Mouse (Mus musculus) olfactory bulb, adult 2 months (tissue): Measurements from ENCODE around the gene Lats2. TPM values are rescaled to one million over a fixed set of nuclear protein-coding genes. Genes with fewer than 3 reads are reported as not detected.
"Not testable (repeated sequence)": the region's sequence is repeated elsewhere in the genome, so short reads cannot be mapped to it uniquely, and the experiment has no call there.

Experiments used
- H3K27ac ChIP-seq: fragments of 200-500 bp; 2 replicates; pipeline ENCODE4 v1.5.1; 2012; ENCODE audit warnings: low read depth, low read length; ENCODE audit not compliant: insufficient read depth
- H3K4me1 ChIP-seq: fragments of 200-500 bp; 2 replicates; pipeline ENCODE4 v1.6.1; 2012; ENCODE audit warnings: low read length; ENCODE audit not compliant: control insufficient read depth, insufficient read depth
- H3K4me3 ChIP-seq: fragments of 200-500 bp; 2 replicates; pipeline ENCODE4 v1.5.1; 2012; ENCODE audit warnings: mild to moderate bottlenecking, low read depth, low read length, moderate library complexity; ENCODE audit not compliant: insufficient read depth
- CTCF ChIP-seq: fragments of 200-500 bp; IDR thresholded peaks from 2 replicates; pipeline ENCODE4 v1.5.1; 2012; ENCODE audit warnings: low read depth, mild to moderate bottlenecking, low read length, moderate library complexity; ENCODE audit not compliant: insufficient read depth
- POLR2A ChIP-seq: fragments of 200-500 bp; IDR thresholded peaks from 2 replicates; pipeline ENCODE4 v1.6.1; 2012; ENCODE audit warnings: mild to moderate bottlenecking, low read depth, low read length, moderate library complexity; ENCODE audit not compliant: insufficient read depth
- WGBS: fragments of 180-500 bp; shearing (Covaris S2); methylation state at CpG from one replicate; pipeline ENCODE4 v1.1.7; 2018; 5-methylcytosine and 5-hydroxymethylcytosine counted together
- polyA plus RNA-seq: library from polyadenylated mRNA; stranded (reverse); fragments of >200 nt; gene quantifications from 2 replicates; pipeline ENCODE4 v1.2.4, GENCODE M21; 2012; ENCODE audit warnings: low replicate concordance; ENCODE audit not compliant: missing spikeins, insufficient read depth, insufficient read length

Lats2 gene
- polyA plus RNA-seq, 1 experiment = not detected

DNA sequence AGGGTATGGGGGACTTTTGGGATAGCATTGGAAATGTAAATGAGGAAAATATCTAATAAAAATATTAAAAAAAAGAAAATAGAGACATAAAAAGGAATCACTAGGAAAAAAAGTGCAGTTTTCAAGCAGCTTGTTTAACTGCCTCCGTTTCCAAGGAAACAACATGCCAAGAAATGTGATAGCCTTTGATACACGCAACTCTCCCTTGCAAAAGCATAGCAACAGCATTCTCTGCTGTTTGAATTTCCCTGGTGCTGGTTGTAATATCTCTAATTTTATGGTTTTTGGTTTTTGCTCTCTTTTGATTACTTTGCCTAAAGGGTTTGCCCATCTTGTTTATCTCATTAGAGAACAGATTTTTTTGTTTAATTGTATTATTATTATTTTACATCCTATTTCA, 82.7 kb downstream of the Lats2 start:
- Histone ChIP-seq H3K4me3 (no peak overlapping the region), H3K4me1 (no peaks in the 10 kb centered on the region), H3K27ac (no peak overlapping the region)
- WGBS = 56% methylated on average over 2 of the region's 2 CpGs
- TF ChIP-seq POLR2A (no peak), CTCF (no peak)

DNA sequence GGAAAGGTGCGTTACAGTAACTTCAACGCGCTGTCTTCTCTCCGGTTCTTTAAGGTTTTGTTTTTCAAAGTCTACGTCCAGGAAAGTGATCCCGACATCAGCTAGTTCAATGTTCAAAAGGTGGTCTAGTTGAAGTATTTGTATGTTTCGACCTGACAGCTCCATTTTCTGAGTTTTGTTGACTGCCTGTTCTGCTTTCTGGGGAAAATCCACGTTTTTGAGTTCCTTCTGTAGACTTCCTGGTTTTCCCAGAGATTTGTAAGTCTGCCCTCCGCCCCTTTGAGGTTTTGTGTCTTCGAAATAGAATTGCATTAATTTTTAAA, 92.6 kb downstream of the Lats2 start:
- WGBS = 7% methylated on average over 10 of the region's 10 CpGs
- H3K4me3 ChIP-seq = peak overlapping the region; percentile 80
- H3K27ac ChIP-seq = peak overlapping the region; percentile 70; the same call in 1 of the 2 replicates
- H3K4me1 ChIP-seq = 0 out of 2 replicates have a peak, but pooled peaks cover 2% of the 10 kb centered on the region
- TF ChIP-seq POLR2A (no peak), CTCF (no peak)

DNA sequence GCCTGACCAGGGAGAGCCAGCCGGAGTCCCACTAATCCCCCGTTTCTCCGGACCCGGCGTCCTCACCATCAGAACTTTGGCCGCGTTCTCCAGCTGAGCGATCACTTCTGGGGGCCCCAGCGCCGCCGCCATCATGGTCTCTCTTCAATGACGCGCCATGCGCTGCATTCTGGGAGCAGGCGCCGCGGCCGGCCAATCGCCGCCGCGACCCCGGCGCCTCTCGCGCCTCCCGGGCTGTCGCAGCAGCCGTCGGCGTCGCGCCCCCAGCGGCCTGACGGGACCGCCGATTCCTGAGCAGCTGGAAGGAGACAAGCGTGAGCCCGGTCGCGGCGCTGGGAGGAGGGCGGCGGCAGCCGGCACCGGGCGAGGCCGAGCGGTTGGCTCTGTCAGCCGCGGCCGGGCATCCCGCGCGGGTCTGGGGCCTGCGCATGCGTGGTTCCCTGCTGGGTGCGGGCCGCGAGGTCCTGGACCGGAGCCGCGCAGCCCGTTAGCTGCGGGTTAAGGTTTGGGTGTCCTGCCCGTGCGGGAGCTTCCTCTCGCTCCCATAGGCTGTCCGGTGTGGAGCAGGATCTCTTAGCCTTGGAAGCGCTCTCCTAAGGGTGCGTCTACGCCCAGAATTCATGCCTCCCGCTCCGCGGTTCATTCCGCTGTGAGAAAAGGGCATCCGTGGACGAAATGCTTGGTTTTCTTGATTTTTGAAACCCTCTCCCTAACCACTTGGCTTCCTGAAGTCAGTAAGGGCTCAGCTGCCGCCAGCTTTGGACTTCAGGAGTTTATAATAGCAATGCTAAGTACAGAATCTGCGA, 93.2 kb downstream of the Lats2 start, which contains the start of gene Xpo4:
Gene Xpo4 (minus strand): TSS at position 609 of the 806 bp plus-strand sequence.
- WGBS = under 1% methylated on average over 80 of the region's 80 CpGs
- Histone ChIP-seq H3K27ac (peak within 1 kb of the TSS; percentile 70), H3K4me3 (peak within 1 kb of the TSS; percentile 80), H3K4me1 (0 out of 2 replicates have a peak, but pooled peaks cover 2% of the 10 kb centered on the region)
- TF ChIP-seq CTCF (0 out of 2 replicates have a peak, but pooled peaks have one; percentile 16), POLR2A (peak; percentile 79; the same call in 1 of the 2 replicates)

DNA sequence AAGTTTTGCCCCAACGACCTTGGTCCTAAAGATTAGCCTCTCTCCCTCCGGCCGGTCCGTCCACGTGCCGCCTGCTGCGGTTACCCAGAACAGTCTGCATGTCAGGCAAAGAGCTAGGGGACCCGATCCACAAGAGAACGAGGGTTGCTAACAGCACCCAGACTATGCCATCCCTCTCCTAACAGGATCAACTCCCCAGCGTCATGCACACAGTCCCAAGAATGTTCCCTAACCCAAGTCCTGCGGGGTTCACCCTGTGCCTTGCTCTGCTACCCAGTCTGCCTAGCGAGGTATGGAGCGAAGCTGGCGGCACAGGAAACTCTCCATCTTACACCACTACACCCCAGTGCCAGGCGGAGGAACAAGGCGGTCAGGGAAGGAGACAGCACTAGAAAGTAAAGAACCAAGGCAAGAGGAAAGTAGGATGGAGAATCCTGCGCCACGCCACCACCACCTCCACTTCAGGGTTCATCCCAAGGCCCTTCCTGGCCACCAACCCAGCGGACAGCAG, 93.8 kb downstream of the Lats2 start:
- WGBS = under 1% methylated on average over 19 of the region's 19 CpGs
- H3K4me1 ChIP-seq = 0 out of 2 replicates have a peak, but pooled peaks cover 2% of the 10 kb centered on the region
- TF ChIP-seq POLR2A = no peak
- no peak for TF ChIP-seq CTCF
- H3K4me3 ChIP-seq = peak overlapping the region; percentile 80
- H3K27ac ChIP-seq = no peak overlapping the region; the same call in 1 of the 2 replicates

DNA sequence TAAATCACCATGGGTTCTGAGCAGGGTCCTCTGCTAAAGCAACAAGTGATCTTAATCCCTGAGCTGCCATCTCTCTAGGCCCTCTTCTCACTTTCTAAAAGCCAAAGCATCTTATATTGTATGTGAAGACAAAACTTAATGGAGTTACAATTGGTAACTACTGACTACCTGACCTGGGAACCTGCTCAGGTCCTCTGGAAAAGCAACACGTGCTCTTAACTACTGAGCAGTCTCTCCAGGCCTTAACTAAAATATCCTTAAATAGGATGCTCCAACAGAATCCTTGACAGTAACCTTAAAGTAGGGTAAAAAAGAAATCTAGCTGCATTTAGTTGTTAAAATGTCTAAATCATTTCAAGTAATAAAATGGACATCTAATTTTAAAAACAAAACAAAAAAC, 94.6 kb downstream of the Lats2 start:
- H3K4me3 ChIP-seq = no peak overlapping the region
- TF ChIP-seq POLR2A = no peak
- no peak for TF ChIP-seq CTCF
- H3K4me1 ChIP-seq = 0 out of 2 replicates have a peak, but pooled peaks cover 2% of the 10 kb centered on the region
- WGBS = 18% methylated on average over 1 of the region's 1 CpGs
- no peak overlapping the region for H3K27ac ChIP-seq

DNA sequence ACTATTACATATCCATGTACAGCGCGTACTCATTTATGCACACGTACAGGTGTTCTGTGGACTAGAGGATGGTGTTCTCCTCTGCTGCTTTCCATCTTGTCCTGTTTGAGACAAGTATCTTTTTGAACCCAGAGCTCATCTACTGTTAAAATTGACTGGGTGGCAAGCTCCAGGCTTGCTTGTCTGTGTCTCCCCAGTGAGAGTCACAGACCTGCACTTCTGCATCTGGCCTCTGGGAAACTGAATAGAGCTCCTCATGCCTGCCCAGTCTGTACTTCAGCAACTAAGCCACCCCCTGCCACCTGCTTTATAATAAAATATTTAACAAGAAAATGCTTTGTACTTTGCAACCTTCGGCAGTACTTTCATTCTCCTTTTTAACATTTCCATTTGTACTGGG, 99.9 kb downstream of the Lats2 start:
- H3K27ac ChIP-seq = no peak overlapping the region
- H3K4me3 ChIP-seq = no peak overlapping the region
- TF ChIP-seq POLR2A = no peak
- TF ChIP-seq CTCF = no peak
- H3K4me1 ChIP-seq = no peaks in the 10 kb centered on the region
- 89% methylated on average over 4 of the region's 4 CpGs for whole genome bisulfite sequencing

DNA sequence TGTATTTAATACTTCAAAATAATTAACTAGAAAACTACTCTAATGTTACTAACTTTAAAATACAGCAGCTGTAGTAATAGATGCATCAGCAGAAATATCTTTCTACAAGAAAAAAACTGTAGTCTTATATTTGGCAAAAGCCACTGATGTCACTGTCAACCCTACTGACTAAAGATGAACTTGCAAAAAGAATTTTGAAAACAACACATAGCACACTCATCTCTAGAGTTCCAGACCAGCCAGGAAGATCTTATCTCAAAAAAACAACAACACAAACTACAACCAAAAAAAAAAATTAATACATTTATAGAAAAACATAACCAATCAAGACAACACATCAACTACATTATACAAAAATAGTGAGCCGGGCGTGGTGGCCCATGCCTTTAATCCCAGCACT, 100.7 kb downstream of the Lats2 start:
- Histone ChIP-seq H3K4me3 (no peak overlapping the region), H3K4me1 (no peaks in the 10 kb centered on the region), H3K27ac (no peak overlapping the region)
- TF ChIP-seq CTCF (no peak), POLR2A (no peak)
- 98% methylated on average over 2 of the region's 2 CpGs for WGBS

DNA sequence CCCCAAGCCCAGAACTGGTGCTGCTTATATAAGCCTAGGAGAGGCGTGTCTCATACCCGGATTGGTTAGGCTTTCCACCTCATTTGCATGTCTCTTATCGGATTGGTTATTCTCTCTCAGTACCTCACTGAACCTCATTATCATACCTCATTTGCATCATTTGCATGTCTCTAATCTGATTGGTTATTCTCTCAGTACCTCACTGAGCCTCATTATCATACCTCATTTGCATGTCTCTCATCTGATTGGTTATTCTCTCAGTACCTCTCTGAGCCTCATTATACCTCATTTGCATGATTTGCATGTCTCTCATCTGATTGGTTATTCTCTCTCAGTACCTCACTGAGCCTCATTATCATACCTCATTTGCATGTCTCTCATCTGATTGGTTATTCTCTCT, 101.7 kb downstream of the Lats2 start:
- H3K4me1 ChIP-seq, H3K4me3 ChIP-seq, H3K27ac ChIP-seq: not testable (repeated sequence)
- WGBS = 92% methylated on average over 3 of the region's 3 CpGs

DNA sequence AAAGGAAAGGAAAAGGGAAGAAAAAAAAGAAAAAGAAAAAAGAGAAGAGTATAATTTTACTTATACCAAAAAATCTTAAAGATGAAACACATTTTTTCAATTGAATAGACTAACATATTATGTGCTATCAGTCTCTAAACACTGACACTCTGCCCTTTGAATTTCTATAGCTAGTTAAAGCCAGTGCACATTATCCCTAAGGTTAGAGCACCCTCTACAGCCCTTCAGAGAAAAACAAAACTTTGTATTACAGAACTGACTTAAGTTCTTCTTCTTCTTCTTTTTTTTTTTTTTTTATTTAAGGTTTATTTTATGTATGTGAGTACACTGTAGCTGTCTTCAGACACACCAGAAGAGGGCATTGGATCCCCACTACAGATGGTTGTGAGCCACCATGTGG, 108.7 kb downstream of the Lats2 start:
- Histone ChIP-seq H3K4me1 (no peaks in the 10 kb centered on the region), H3K4me3 (no peak overlapping the region), H3K27ac (no peak overlapping the region)
- TF ChIP-seq POLR2A (no peak), CTCF (no peak)
